Mouse (Mus musculus): ENCODE measurements around the gene Tnrc6b.

Tnrc6b gene

DNA sequence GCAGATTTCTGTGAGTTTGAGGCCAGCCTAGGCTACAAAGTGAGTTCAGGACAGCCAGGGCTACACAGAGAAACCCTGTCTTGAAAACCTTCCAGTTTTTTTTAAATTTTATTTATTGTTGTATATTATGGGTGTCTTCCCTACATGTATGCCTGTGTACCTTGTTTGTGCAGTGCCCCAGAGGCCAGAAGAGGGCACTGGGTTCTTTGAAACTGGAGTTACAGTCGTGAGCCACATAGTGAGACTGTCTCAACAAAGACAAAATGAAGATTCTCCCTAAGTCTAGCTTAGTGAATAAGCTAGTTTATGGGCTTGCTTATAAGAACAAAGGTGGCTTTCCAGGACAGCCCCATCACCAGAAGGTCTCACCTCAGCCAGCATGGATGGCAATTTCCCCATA lies 25.4 kb downstream of the Tnrc6b start:
- peak; percentile 63 for DNase-seq (ENCODE audit: low read depth)

DNA sequence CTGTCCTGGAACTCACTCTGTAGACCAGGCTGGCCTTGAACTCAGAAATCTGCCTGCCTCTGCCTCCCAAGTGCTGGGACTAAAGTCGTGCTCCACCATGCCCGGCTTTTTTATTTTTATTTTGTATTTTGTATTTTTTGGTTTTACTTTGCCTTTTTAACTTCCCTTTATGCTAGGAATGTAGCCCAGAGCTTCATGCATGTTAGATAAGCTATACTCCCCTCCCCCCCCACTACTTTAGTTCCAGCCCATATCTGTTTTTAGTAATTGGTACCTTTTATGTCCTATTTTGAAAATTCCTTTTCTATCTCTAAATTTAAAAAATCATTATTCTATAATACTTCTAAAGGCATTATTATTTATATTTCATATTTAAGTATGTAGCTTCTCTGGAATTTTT lies 27.1 kb downstream of the Tnrc6b start:
- DNase-seq (ENCODE audit: low read depth): no peak

DNA sequence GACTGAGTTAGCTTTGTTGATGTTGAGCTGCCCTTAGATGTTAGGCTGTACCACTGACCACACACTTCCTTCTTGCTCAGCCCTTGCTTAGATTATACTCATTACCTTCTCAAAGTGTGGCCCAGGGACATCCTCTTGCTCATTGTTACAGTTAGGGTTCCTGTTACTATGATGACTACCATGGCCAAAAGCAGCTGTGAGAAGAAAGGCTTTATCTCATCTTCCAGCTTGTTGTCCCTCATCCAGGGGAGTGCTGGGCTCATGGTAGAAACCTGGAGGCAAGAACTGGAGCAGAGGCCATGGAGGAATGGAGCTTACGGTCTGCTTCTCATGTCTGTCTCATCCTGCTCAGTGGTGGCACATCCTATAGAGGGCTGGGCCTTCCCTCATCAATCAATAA lies 28.9 kb downstream of the Tnrc6b start:
- peak; percentile 65 for DNase-seq (ENCODE audit: low read depth)

DNA sequence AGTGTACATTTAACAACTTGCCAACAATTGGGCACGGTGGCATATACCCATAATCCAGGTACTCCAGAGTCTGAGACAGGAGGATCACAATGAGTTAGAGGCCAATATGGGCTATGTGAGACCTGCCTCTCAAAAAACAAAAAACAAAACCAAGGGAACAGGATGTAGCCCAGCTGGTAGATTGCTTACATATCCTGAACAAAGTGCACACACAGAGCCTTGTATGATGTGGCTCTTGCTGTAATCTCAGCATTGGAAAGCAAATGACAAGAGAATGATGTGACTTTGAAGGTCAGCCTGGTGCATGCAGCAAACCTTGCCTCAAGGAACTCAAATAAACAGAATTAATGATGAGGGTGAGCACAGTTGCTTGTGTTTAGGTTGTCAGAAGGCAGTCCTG lies 30.7 kb downstream of the Tnrc6b start:
- peak; percentile 59 for DNase-seq (ENCODE audit: low read depth)

DNA sequence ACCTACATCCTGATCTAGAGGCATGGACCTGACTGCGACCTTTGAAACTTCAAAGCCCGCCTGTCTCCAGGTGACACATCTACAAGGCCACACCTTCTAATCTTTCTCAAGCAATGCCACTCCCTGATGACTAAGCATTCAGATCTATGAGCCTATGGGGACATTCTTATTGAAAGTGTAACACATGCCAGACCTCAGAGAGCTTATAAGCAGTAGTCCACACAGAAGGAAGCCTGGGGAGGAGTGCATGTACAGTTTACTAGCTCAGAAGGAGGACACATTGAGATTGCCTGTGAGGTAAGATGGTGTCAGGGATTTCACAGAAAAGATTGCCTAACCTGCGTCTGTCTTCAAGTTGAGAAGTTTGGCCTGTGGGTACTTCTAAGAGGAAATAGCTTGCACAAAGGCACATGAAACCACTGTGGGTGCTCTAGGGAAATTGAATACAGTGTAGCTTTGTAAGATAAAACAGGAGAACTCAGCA lies 31.9 kb downstream of the Tnrc6b start:
- DNase-seq (ENCODE audit: low read depth): peak; percentile 87

DNA sequence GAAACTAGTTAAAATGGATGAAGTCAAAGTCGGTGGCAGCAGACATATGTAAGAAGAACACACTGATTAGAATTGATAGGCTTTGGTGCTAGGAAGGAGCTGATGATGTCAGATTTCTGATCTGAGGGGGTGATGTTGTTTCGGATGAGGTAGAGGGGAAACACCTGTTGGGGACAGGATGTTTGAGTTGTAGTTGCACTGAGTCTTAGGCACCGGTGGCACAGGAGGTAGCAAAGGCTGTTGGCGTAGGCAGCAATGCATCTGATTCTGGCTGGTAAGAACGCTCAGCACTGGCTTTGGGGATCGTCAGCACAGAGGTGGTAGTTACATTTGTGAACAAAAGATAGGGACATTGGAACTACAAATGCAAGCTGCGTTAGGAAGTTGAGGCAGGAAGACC lies 32.5 kb downstream of the Tnrc6b start:
- peak; percentile 92 for DNase-seq (ENCODE audit: low read depth)

DNA sequence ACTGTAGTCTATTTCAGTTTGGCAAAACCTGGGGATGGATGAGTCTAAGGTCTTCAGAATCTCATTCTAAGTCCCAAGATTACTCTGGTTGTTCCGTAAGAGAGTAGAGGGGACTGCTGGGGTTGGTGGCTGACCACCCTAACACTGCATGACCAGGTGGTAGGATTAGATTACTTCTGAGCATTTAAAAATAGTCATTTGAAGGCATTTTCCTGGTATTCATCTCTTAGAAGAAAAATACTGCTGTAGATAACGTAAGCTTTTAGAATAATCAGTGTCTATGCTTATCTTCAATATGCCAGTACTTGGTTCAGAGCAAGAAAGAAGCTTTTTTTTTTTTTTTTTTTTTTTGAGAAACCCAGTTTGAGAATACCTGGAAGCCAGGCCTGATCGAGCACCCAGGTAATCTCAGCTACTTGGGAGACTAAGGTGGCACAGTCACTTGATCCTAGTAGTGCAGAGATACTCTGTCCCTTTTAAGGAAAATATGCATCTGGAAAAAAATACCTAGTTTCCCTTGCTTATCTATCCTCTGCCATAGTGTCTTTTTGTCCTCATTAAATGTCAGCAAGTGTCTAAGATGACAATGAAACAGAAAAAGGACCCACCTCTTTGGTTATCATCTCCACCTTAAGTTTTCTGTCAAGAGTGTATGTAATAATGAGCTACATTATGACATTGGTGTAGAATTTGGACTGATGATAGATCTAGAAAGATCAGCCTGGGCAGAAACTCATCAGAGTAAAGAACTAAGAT lies 33.7 kb downstream of the Tnrc6b start:
- no peak for DNase-seq (ENCODE audit: low read depth)

DNA sequence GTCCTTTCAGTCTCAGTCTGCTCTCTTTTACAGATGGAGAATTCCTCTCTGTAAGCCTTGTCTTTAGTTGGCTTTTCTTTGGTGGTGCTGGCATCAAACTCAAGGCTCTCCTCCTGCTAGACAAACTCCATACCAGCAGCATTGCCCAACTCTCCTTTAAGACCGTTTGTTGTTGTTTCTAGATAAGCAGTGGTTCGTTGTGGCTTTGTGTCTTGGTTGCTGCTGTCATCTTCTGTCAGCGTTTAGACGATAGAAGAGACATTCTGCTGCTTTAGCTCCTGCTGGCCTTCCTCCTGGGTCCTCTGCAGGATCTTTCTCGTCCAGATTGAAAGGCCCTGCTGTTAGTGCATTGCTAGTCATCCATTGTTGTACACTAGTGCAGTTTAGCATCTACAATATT lies 37.9 kb downstream of the Tnrc6b start:
- DNase-seq (ENCODE audit: low read depth): no peak

DNA sequence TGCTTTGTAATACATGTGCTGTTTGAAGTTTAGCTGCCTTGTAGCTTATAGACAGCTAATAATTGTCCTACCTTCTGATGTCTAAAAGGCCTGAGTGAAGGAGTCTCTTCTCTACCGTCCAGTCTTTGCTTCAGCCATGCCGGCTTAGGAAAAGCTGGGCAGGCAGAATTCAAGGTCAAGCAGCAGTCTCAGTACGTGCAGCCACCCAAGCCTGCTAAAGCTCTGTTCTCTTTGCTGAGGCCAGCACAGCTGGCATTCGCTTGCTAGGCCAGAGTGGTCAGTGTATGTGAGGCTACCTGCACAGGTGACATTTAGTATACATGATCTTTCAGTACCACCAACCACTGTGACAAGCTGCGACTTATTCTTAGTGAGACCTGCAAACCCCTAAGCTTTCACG lies 42.2 kb downstream of the Tnrc6b start:
- DNase-seq (ENCODE audit: low read depth): no peak

DNA sequence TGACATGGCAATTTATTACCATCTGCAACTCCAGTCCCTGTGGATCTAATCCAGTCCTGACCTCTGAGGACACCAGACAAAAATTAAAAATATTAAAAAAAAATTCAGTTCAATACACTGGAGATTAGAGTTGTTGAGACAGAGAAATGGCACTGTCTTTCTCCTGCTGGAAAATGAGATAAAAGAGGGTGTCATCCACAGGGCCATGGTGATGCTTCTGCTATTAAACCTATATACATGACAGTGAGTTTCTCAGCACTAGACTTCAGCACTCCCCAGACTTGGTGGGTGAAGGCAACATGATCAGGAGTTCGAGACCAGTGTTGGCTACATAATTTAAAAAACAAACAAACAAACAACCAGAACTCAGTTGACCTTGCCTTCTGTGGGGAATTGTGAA lies 43.0 kb downstream of the Tnrc6b start:
- DNase-seq (ENCODE audit: low read depth): no peak

DNA sequence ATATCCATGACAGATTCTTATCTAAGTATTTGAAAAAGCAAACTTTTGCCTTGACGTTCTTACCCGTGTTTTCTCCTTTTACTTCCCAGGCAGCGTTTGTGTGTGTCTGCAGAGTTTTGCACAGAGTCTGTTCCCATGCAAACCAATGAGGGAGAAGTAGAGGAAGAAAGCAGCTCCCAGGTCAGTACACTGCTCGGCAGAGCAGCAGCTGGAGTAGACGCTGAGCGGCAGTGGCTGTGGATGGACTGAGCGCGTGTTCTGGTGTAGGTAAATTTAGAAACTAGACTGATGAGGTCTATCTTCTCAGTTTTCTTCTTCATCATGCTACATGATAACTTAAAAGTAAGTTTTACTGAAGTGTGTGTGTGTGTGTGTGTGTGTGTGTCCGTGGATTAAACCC lies 48.3 kb downstream of the Tnrc6b start:
- no peak for DNase-seq (ENCODE audit: low read depth)

DNA sequence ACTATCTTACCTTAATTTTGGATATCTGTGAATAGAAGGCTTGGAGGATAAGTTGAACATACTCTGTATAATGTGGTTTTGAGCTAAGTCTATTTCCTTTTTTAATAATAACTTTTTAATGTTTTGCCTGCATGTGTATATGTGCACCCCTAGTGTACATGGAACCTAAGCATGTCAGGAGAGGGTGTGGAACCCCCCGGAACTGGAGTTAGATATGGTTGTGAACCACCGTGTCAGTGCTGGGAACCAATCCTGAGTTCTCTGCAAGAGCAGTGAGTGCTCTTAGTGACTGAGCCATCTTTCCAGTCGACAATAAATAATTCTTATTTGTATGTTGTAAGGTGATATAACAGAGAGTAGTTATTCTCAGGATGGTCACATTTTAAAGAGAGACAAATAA lies 49.4 kb downstream of the Tnrc6b start:
- no peak for DNase-seq (ENCODE audit: low read depth)

DNA sequence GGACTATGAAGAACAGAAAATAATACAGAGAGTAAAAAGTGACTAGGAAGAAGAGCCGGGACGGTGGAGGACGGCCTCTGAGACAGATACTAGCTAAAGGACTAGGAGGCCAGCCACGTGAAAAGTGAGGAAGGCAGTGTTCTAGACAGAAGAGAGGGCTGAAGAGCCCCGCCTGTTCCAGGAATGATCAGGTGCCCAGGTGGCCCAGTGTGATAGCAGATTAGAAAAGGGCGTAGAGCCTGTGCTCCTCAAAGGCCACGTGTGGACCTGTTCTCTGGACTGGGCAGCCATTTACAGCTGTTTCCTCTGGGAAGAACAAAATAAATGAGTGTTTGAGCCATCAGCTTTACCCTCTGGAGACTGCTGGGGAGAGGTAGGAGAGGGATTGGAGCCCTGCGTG lies 49.8 kb downstream of the Tnrc6b start:
- no peak for DNase-seq (ENCODE audit: low read depth)

DNA sequence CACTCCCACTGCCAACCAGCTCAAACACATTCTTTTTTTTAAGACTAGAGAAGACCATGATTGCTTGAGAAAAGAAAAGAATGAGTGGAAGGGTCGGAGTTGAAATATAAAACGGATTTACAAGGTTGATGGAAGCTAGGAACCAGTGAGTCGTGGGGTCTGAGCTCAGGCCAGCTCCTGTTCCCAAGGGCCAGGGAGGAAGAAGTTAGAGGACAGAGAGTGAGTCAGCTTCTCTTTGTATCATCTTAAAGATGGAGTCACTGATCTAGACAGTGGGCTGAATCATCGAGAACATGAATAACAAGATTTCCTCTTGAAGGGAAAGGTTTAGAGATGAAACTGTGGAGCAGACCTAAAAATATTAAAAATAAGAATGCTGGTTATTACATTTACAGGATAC lies 51.5 kb downstream of the Tnrc6b start:
- DNase-seq (ENCODE audit: low read depth): no peak

DNA sequence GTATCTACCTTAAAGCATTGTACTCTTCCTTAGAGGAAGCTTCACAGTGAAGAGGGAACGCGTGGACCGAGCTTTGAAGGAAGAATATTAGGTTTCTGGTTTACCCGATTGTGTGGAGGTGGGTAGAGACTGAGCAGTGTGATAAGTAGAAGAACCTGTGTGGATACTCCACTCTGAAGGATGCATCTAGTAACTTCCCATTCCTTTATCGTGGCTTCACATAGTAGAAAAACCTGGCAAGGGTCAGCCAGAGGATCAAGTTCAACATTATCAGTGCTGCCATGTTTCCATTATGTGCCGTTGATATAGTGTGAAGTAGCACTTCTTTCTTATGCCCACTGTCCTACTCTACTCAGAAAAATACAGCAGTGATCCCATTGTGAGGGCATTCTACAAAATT lies 53.6 kb downstream of the Tnrc6b start:
- DNase-seq (ENCODE audit: low read depth): no peak

DNA sequence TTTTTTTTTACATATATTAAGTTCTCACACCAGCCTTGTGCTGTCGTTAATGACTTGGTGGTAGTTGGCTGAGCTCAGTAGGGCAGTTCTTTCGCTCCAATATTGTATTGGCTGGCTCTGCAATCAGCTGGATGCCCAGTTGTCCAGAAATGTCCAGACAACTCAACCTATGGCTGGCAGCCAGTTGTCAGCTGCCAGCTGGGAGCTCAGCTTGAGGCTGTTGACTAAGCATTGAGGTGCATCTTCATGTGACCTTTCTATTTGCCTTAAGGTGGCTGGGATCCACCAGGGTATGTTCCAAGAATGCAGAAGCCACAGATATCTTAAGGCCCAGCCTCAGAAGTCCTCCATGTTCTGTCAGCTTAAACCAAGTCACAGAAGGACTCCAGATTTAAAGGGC lies 54.3 kb downstream of the Tnrc6b start:
- no peak for DNase-seq (ENCODE audit: low read depth)

DNA sequence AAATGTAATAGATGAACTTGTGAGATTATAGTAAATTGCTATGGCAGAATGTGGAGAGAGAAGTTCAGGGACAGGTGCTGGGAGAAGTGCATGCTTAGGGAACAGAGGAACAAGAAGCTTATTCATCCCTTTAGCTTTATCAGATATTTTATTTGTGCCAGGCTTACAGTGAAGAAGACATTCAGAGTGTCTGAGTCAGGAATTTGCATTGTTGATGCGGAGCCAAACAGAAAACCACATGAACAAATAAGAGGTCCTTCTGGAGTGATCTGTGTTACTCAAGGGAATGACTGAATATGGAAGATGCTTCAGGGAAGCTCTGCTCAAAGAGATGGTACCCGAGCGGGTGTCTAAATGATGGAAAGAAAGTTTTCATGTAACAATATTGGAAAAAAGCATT lies 57.1 kb downstream of the Tnrc6b start:
- no peak for DNase-seq (ENCODE audit: low read depth)

DNA sequence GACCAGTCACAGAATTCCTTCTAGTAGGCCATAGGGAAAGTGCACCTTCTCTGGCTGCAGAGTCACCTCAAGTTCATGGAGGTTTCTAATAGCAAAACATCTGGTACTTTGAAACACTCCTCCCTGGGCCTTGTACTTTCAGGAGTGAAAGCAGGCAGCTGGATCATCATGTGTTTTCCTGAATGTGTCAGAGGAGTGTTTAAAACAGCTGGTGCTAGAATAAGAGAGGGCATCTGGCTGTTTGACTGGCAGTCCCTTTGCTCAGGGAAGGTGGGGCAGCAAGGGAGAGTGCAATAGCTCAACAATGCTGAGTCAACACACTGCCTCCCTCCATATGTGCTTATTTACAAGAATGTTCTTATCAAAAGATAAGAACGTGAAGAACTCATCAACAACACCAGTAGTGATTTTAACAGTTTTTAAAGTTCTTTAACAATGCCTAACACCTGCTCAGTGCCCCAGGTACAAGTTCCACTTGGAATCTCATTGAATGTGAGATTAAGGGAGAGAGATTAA lies 60.9 kb downstream of the Tnrc6b start:
- no peak for DNase-seq (ENCODE audit: low read depth)

DNA sequence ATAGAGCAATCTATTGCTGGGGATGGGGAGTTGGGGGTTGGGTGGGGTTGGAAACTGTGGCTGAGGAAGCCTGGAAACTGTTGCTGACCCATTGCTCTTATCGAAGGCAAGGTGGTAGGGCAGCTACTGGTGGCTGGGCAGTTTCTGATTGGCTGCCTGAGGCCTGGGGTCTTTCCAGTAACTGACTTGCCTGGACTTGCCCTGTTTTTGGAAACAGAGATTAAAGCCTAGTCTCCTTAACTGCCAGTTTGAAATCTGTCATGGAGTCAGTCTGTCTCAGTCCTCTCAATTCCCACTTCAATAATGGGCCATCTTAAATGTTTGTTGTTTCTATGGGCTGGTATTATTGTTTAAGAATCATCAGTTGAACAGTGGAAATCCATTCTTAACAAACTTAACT lies 63.6 kb downstream of the Tnrc6b start:
- DNase-seq (ENCODE audit: low read depth): no peak

DNA sequence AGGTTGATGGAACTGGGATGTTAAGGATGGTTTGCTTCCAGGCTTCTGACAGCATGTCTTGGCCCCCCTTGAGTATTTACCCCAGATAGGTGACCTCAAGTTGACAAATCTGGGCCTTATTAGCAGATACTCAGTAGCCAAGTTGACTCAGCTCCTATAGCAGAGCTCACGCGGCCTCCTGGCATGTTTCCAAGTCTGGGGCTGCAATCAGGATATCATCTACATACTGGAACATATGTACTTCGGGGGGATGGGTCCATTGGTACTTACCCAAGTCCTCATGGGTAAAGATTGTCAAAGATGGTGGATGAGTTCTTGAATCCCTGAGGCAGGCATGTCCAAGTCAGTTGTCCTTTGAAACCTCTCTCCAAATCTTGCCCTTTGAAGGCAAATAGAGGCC lies 67.9 kb downstream of the Tnrc6b start:
- DNase-seq (ENCODE audit: low read depth): no peak

DNA sequence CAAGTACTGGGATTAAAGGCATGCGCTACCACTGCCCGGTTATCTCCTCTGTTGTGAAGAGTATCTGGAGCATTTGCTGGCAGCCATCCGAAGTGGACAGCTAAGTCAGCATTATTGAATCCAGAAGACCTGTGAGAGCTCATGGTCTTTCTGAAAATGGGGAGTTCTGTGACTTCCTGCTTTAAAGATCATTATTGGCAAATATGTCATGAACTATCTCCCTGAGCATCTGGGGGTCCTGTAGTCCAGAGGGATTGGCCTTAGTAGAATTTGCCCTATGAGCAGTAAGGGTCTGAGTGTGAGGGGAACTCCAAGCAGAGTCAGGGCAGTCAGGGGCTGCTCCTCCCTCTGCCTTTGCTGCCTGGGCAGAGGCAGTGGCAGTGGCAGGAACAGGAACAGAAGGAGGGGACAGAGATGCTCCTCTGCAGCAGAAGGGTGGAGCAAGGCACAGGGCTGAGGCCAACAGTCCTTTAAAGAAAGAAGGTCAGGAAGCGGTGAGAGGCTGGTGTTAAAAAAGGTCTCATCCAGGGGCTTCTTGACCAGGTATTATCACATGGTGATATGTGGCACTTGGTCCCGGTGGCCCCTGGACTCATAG lies 69.1 kb downstream of the Tnrc6b start:
- no peak for DNase-seq (ENCODE audit: low read depth)

DNA sequence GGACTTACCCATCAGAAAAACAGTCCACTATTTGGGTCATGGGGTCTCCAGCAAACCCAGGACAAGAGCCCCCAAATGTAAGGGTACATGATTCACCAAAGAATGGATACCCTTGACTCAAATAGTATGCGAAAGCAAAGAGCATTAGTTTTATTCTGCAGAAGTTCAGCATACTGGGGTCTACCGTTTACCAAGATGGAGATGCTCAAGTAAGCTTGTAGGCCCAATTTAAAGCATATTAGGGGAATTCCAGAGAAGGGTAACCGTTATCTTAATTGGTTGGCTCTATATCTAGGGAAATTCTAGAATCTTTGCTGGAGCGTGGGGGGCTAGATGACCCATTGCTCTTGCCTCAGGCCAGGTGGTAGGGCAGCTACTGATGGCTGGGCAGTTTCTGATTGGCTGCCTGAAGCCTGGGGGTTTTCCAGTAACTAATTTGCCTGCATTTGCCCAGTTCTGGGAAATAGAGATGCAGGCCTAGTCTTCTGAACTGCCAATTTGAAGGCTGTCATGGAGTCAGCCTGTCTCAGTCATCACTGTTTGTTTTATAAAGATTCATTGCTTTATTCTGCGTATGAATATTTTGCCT lies 70.2 kb downstream of the Tnrc6b start:
- DNase-seq (ENCODE audit: low read depth): no peak

DNA sequence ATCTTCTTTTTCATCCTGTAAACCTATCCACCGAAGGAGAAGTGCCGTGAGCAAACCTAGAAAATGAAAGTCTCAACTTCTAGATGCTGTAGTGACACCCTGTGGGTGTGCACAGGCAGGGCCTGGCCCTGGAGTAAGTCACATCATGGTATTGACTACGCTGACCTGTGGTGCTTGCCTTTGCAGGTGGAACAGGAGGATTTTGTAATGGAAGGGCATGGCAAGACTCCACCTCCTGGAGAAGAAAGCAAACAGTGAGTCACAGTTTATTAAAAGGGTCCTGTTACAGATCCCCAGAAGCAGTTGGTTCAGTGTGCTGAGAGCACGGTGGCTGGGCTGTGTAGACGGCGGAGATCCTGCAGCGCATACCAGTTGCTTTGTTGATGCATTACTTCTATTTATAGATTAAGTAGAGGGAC lies 73.4 kb downstream of the Tnrc6b start:
- peak; percentile 53 for DNase-seq (ENCODE audit: low read depth)
